9 mouse cellular contexts compared by ENCODE assay signal in genomic region chr16:78302678-78303050, GRCm38 (mm10). TPM values are rescaled to one million over a fixed set of nuclear protein-coding genes. Genes with fewer than 3 reads are reported as not detected.
DNase-seq lines count a peak whose midpoint lies in the region; ATAC-seq and TF ChIP-seq lines count a peak whose summit lies in the region.
"Had no signal": no experiment of that assay in that cellular context is flagged by ENCODE, and none has a peak within 500 bp of the region (broad histone marks: within the 10 kb centered on the region; RNA-seq: fewer than 3 reads in every experiment).

No protein-coding gene starts in this region.

- in situ Hi-C loops in Patski (cut with MboI; ENCODE audit: low pct_unique_long_range_greater_than_20kb): no loop called here

- H3K4me3 ChIP-seq in forebrain, embryonic 10.5 days: peak overlapping the region; percentile 96
- peak overlapping the region; percentile 80 for H3K4me3 ChIP-seq in intestine, postnatal 0 days (ENCODE audit: low read depth, low read length)
- H3K4me3 ChIP-seq in liver, embryonic 13.5 days (replicated peaks): peak overlapping the region; percentile 63

- POLR2A ChIA-PET in Patski (lab: Charles Lee): interaction anchor here (0.6 to 1.0 kb wide), 4 partner anchors 15 to 1253 kb away, joined by 3 to 4 read pairs (median 3); no protein-coding TSS in a partner anchor

- 5% methylated on average over 10 of the region's 10 CpGs for WGBS in forebrain, embryonic 10.5 days
- WGBS in intestine, postnatal 0 days: 5% methylated on average over 10 of the region's 10 CpGs
- WGBS in liver, embryonic 13.5 days (ENCODE audit: insufficient replicate concordance): 8% methylated on average over 10 of the region's 10 CpGs

- ATAC-seq in Patski: peak; percentile 36
- ATAC-seq in intestine, postnatal 0 days: no peak
- no peak for ATAC-seq in liver, embryonic 13.5 days (ENCODE audit: low read depth)

- no peaks in the 10 kb centered on the region for H3K27me3 ChIP-seq in Patski
- H3K27me3 ChIP-seq in forebrain, embryonic 10.5 days (ENCODE audit: poor library complexity, severe bottlenecking): no peaks in the 10 kb centered on the region
- H3K27me3 ChIP-seq in intestine, postnatal 0 days (replicated peaks; ENCODE audit: control insufficient read depth, insufficient read depth, low read length): no peaks in the 10 kb centered on the region
- peaks cover 49% of the 10 kb centered on the region for H3K27me3 ChIP-seq in liver, embryonic 13.5 days
- H3K27me3 ChIP-seq: CH12.LX had no signal

- no peak for TF ChIP-seq CTCF in Patski (IDR thresholded peaks at IDR 0.05)
- TF ChIP-seq CTCF in intestine, postnatal 0 days (IDR thresholded peaks at IDR 0.05; ENCODE audit: low read depth): no peak

- H3K36me3 ChIP-seq in forebrain, embryonic 10.5 days (replicated peaks): peaks cover 41% of the 10 kb centered on the region
- H3K36me3 ChIP-seq in intestine, postnatal 0 days (ENCODE audit: control insufficient read depth, insufficient read depth): no peaks in the 10 kb centered on the region
- no peaks in the 10 kb centered on the region for H3K36me3 ChIP-seq in liver, embryonic 13.5 days

- peaks cover 49% of the 10 kb centered on the region for H3K4me1 ChIP-seq in forebrain, embryonic 10.5 days
- peaks cover 3% of the 10 kb centered on the region; the same call in 1 of the 2 replicates for H3K4me1 ChIP-seq in intestine, postnatal 0 days (replicated peaks; ENCODE audit: control insufficient read depth, insufficient read depth, low read length)
- peaks cover 10% of the 10 kb centered on the region; the same call in 1 of the 2 replicates for H3K4me1 ChIP-seq in liver, embryonic 13.5 days (replicated peaks)

- peak; percentile 44 to 63 for DNase-seq in frontal cortex, postnatal 36 days (ENCODE audit: low spot score in 2 of 2)
- no peak for DNase-seq in frontal cortex, postnatal 14 days (ENCODE audit: low spot score in 2 of 2)
- no peak for DNase-seq in Patski (ENCODE audit: low read depth, low spot score)
- DNase-seq in forebrain, embryonic 10.5 days (ENCODE audit: extremely low spot score, low spot score): peak; percentile 25
- no peak for DNase-seq in liver, embryonic 13.5 days
- DNase-seq in right cerebral cortex, postnatal 10 days (ENCODE audit: low spot score in 2 of 2): peak; percentile 60 to 65
- DNase-seq in spleen, postnatal 36 days (ENCODE audit: low spot score in 2 of 2): no peak

- H3K9me3 ChIP-seq in forebrain, embryonic 10.5 days: no peaks in the 10 kb centered on the region
- no peaks in the 10 kb centered on the region for H3K9me3 ChIP-seq in intestine, postnatal 0 days (ENCODE audit: control insufficient read depth)
- no peaks in the 10 kb centered on the region for H3K9me3 ChIP-seq in liver, embryonic 13.5 days (replicated peaks)

- peak overlapping the region; percentile 91; the same call in 1 of the 2 replicates for H3K9ac ChIP-seq in intestine, postnatal 0 days (ENCODE audit: low read depth, low read length)
- no peak overlapping the region for H3K9ac ChIP-seq in liver, embryonic 13.5 days

- peak overlapping the region; percentile 90 for H3K4me2 ChIP-seq in intestine, postnatal 0 days (replicated peaks; ENCODE audit: low read depth)
- peak overlapping the region; percentile 77 for H3K4me2 ChIP-seq in liver, embryonic 13.5 days

- peak overlapping the region; percentile 97 for H3K27ac ChIP-seq in forebrain, embryonic 10.5 days
- peak overlapping the region; percentile 95 for H3K27ac ChIP-seq in intestine, postnatal 0 days (ENCODE audit: low read depth, low read length)
- H3K27ac ChIP-seq in liver, embryonic 13.5 days: no peak overlapping the region

- CTCF ChIA-PET in Patski (lab: Charles Lee): interaction anchor here (0.8 to 2.4 kb wide), 2 partner anchors 14 to 57 kb away, joined by 3 to 7 read pairs; no protein-coding TSS in a partner anchor

RNA-seq across cellular contexts. Expression of gene Cxadr, which starts 1.4 kb away (rescaled TPM):
- polyA plus RNA-seq in Patski (2021): 88.0 TPM
- polyA plus RNA-seq in forebrain, embryonic 10.5 days (2016; fragmentation: Nextera tagmentation; extraction: Ambion mirVana): 60.7 and 67.8 TPM in 2 replicates
- polyA plus RNA-seq in intestine, postnatal 0 days (2015; fragmentation: Nextera tagmentation; extraction: Ambion mirVana): 55.9 and 56.0 TPM in 2 replicates
- 12.0 and 17.7 TPM in 2 replicates for polyA plus RNA-seq in liver, embryonic 13.5 days (2015; fragmentation: Nextera tagmentation; extraction: Ambion mirVana)

Comparison
In these comparisons a context has a peak if more than half of its experiments do, and no peak if none do; other contexts are left out.
1. DNase-seq: peak in frontal cortex, postnatal 36 days (2 of 2), forebrain, embryonic 10.5 days (single experiment) and right cerebral cortex, postnatal 10 days (2 of 2); none in frontal cortex, postnatal 14 days (0 of 2), Patski (single experiment), liver, embryonic 13.5 days (single experiment) and spleen, postnatal 36 days (0 of 2).
2. Peak in every context shown above with its lines, with median percentiles within 50 percentile points of each other: H3K4me3 ChIP-seq.